Mouse (Mus musculus): ENCODE results near the gene Ltbp3.

GRCm38 (mm10) chr19:5787128-5787635 lies 46.5 kb downstream of the Ltbp3 start:
- TF ChIP-seq GABPA (IDR thresholded peaks at IDR 0.05; ENCODE audit: insufficient replicate concordance, low read depth, low read length) (no peak), POLR2A (IDR thresholded peaks at IDR 0.05; ENCODE audit: low read depth, low read length) (peak; percentile 63), ZNF384 (IDR thresholded peaks at IDR 0.05; ENCODE audit: low read depth, low read length) (no peak), ELF1 (IDR thresholded peaks at IDR 0.05; ENCODE audit: low read depth, low read length) (0 out of 2 replicates have a peak, but pooled peaks have one; percentile 23), CTCF (conservative IDR thresholded peaks at IDR 0.05 in 1 of 2, IDR thresholded peaks at IDR 0.05 in 1 of 2; ENCODE audit: low read depth in 2 of 2, low read length in 2 of 2) (peak; percentile 81 to 87), NRF1 (IDR thresholded peaks at IDR 0.05; ENCODE audit: low read depth, low read length) (no peak)

Measured in CH12.LX (cell line).